Mouse (Mus musculus) lung, embryonic 14.5 days (tissue): Measurements from ENCODE around the gene Gm10999. TPM values are rescaled to one million over a fixed set of nuclear protein-coding genes. Genes with fewer than 3 reads are reported as not detected.
"Not testable (repeated sequence)": the region's sequence is repeated elsewhere in the genome, so short reads cannot be mapped to it uniquely, and the experiment has no call there.

Experiments
- ATAC-seq: fragments of 200-750 bp; cut with Nextera tagmentation; 2 replicates; pipeline ENCODE4 v1.8.0; 2017; ENCODE audit warnings: mild to moderate bottlenecking, moderate TSS enrichment, moderate library complexity; ENCODE audit not compliant: insufficient read depth
- DNase-seq: peaks from one replicate; pipeline ENCODE4 v3.0.0-alpha.2; 2015
- H3K27ac ChIP-seq: fragments of 300-500 bp; sonication (generic); 2 replicates; pipeline ENCODE4 v1.5.1; 2014; ENCODE audit warnings: low read depth, mild to moderate bottlenecking, moderate library complexity
- H3K27me3 ChIP-seq: fragments of 300-500 bp; sonication (generic); 2 replicates; pipeline ENCODE4 v1.6.1; 2014; ENCODE audit warnings: low read length, control low read depth; ENCODE audit not compliant: insufficient read depth
- H3K36me3 ChIP-seq: fragments of 300-500 bp; sonication (generic); 2 replicates; pipeline ENCODE4 v1.6.1; 2014; ENCODE audit warnings: control low read depth; ENCODE audit not compliant: insufficient read depth
- H3K4me1 ChIP-seq: fragments of 300-500 bp; sonication (generic); 2 replicates; pipeline ENCODE4 v1.6.1; 2014; ENCODE audit warnings: antibody characterized with exemption, control low read depth; ENCODE audit not compliant: insufficient read depth
- H3K4me2 ChIP-seq: fragments of 300-500 bp; sonication (generic); 2 replicates; pipeline ENCODE4 v1.6.1; 2014; ENCODE audit warnings: mild to moderate bottlenecking
- H3K4me3 ChIP-seq: fragments of 300-500 bp; sonication (generic); 2 replicates; pipeline ENCODE4 v1.5.1; 2014; ENCODE audit warnings: low read depth, low read length
- H3K9ac ChIP-seq: fragments of 300-500 bp; sonication (generic); 2 replicates; pipeline ENCODE4 v1.6.1; 2014
- H3K9me3 ChIP-seq: fragments of 300-500 bp; sonication (generic); 2 replicates; pipeline ENCODE4 v1.6.1; 2016; ENCODE audit warnings: low read depth, low read length, control low read depth
- CTCF ChIP-seq: IDR thresholded peaks from 2 replicates; pipeline ENCODE4 v1.5.1; 2016; ENCODE audit warnings: antibody characterized with exemption, low read depth
- WGBS: fragments of 180-500 bp; shearing (Covaris S2); extraction: QIAGEN DNeasy Blood & Tissue Kit; methylation state at CpG from one replicate; pipeline ENCODE4 v1.1.7; 2014; 5-methylcytosine and 5-hydroxymethylcytosine counted together
- polyA plus RNA-seq: library from polyadenylated mRNA; unstranded; fragments of >200 nt; fragmentation: Nextera tagmentation; extraction: Ambion mirVana; gene quantifications from 2 replicates; pipeline ENCODE4 v1.2.1, GENCODE M21; 2014

Gm10999 gene
- polyA plus RNA-seq = not detected in 2 replicates

- Histone ChIP-seq H3K27me3 (no peaks in the 10 kb centered on the region), H3K9me3 (no peaks in the 10 kb centered on the region), H3K36me3 (no peaks in the 10 kb centered on the region), H3K9ac (no peak within 1 kb of the TSS), H3K4me3 (no peak within 1 kb of the TSS), H3K4me1 (no peaks in the 10 kb centered on the region), H3K27ac (no peak within 1 kb of the TSS), H3K4me2 (no peak within 1 kb of the TSS)
- no peak for DNase-seq
- ATAC-seq = no peak
- TF ChIP-seq CTCF = no peak
- 71% methylated on average over 1 of the region's 1 CpGs for WGBS
Measured at GRCm38 (mm10) chr8:129131561-129131960, at the start of gene Gm10999. TSS of gene Gm10999 (minus strand) at chr8:129131661.

DNA sequence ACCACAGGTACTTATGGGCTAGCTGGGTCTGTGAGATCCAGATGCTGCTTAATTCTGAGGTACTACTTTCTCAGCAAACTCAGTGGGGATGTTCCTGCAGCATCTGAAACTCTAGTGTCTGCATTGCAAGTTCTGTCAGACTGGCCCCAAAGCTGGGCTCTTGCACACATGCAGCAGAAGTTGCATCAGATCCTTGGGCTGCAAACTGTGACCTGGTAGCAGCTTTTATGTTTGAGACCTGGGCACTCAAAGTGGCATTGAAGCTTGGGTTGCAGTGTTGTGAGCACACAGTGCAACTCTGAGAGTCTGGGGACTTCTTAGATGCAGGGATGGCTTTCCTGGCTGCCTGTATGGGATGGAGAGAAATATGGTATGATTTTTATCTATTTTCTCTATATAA, 2.0 kb upstream of the Gm10999 start:
- H3K27ac ChIP-seq = no peak overlapping the region
- H3K27me3 ChIP-seq = no peaks in the 10 kb centered on the region
- H3K4me3 ChIP-seq = no peak overlapping the region
- H3K9me3 ChIP-seq = no peaks in the 10 kb centered on the region
- ATAC-seq (no peak), DNase-seq (no peak)
- no peaks in the 10 kb centered on the region for H3K36me3 ChIP-seq
- H3K9ac ChIP-seq = no peak overlapping the region
- H3K4me2 ChIP-seq = no peak overlapping the region
- no peaks in the 10 kb centered on the region for H3K4me1 ChIP-seq
- TF ChIP-seq CTCF = no peak

GRCm38 (mm10) chr8:129115761-129116160, 15.7 kb downstream of the Gm10999 start:
- ATAC-seq, H3K4me3 ChIP-seq, H3K9me3 ChIP-seq, H3K4me1 ChIP-seq, H3K4me2 ChIP-seq, H3K9ac ChIP-seq, DNase-seq, H3K27ac ChIP-seq, H3K36me3 ChIP-seq, H3K27me3 ChIP-seq: not testable (repeated sequence)
- WGBS = 67% methylated on average over 3 of the region's 3 CpGs

Other genes starting within 250 kb of the Gm10999 start
- not detected in 2 replicates for gene Ccdc7a, start 66.1 kb downstream of the Gm10999 start, polyA plus RNA-seq
- gene Ccdc7b, start 64.5 kb downstream of the Gm10999 start, polyA plus RNA-seq = not detected in 2 replicates
- 23.0 and 23.9 TPM in 2 replicates for gene 2610044O15Rik8, start 102.7 kb upstream of the Gm10999 start, polyA plus RNA-seq